Mouse (Mus musculus) neural tube, embryonic 15.5 days (tissue): ENCODE results near the gene Fam213a. TPM values are rescaled to one million over a fixed set of nuclear protein-coding genes. Genes with fewer than 3 reads are reported as not detected.

ENCODE experiments used
- ATAC-seq: fragments of 200-750 bp; cut with Nextera tagmentation; 2 replicates; pipeline ENCODE4 v1.8.0; 2017; ENCODE audit warnings: mild to moderate bottlenecking, moderate TSS enrichment, moderate library complexity; ENCODE audit not compliant: low FRiP score
- H3K27ac ChIP-seq: fragments of 300-500 bp; sonication (generic); replicated peaks from 2 replicates; pipeline ENCODE4 v1.5.1; 2015; ENCODE audit warnings: mild to moderate bottlenecking, inconsistent platforms
- H3K27me3 ChIP-seq: fragments of 300-500 bp; sonication (generic); replicated peaks from 2 replicates; pipeline ENCODE4 v1.6.1; 2015; ENCODE audit warnings: inconsistent platforms
- H3K36me3 ChIP-seq: fragments of 300-500 bp; sonication (generic); 2 replicates; pipeline ENCODE4 v1.6.1; 2015; ENCODE audit warnings: inconsistent platforms
- H3K4me1 ChIP-seq: fragments of 300-500 bp; sonication (generic); 2 replicates; pipeline ENCODE4 v1.6.1; 2015; ENCODE audit warnings: inconsistent platforms
- H3K4me2 ChIP-seq: fragments of 300-500 bp; sonication (generic); 2 replicates; pipeline ENCODE4 v1.6.1; 2015; ENCODE audit warnings: inconsistent platforms, mild to moderate bottlenecking, moderate library complexity
- H3K4me3 ChIP-seq: fragments of 300-500 bp; sonication (generic); replicated peaks from 2 replicates; pipeline ENCODE4 v1.5.1; 2015; ENCODE audit warnings: mild to moderate bottlenecking, inconsistent platforms
- H3K9ac ChIP-seq: fragments of 300-500 bp; sonication (generic); replicated peaks from 2 replicates; pipeline ENCODE4 v1.6.1; 2015; ENCODE audit warnings: mild to moderate bottlenecking, inconsistent platforms
- H3K9me3 ChIP-seq: fragments of 300-500 bp; sonication (generic); replicated peaks from 2 replicates; pipeline ENCODE4 v1.6.1; 2016; ENCODE audit warnings: inconsistent platforms
- WGBS: fragments of 180-500 bp; shearing (Covaris S2); methylation state at CpG from one replicate; pipeline ENCODE4 v1.1.7; 2015; ENCODE audit warnings: mixed read lengths; 5-methylcytosine and 5-hydroxymethylcytosine counted together
- polyA plus RNA-seq: library from polyadenylated mRNA; unstranded; fragments of >200 nt; fragmentation: Nextera tagmentation; extraction: Ambion mirVana; gene quantifications from 2 replicates; pipeline ENCODE4 v1.2.1, GENCODE M21; 2015

Fam213a gene
- polyA plus RNA-seq, 1 experiment from 2014 or later, result 96.7 TPM

DNA sequence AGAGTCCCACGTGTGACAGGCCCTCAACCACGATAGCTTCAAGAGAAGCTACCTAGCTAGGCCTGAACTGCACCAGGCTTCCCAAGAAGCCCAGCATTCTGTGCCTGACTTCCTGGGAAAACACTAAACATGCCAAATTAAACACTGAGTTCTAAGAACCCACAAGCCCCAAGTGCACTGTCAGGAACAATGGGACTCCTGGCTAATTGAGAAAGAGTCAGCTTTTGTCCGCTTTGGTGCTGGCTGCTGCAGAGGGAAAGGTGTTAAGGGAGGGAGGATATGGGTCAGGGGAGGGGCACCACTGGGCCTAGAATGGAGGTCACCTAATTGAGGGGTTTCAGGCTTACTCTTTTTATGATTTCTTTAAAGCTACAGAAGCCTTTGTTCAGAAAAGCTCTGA, 64.5 kb downstream of the Fam213a start:
- peaks cover 31% of the 10 kb centered on the region for H3K4me1 ChIP-seq
- WGBS, result 26% methylated on average over 3 of the region's 3 CpGs
- no peaks in the 10 kb centered on the region for H3K27me3 ChIP-seq
- no peaks in the 10 kb centered on the region for H3K36me3 ChIP-seq
- H3K9ac ChIP-seq, result no peak overlapping the region
- no peak overlapping the region for H3K27ac ChIP-seq
- no peak overlapping the region for H3K4me3 ChIP-seq
- H3K9me3 ChIP-seq, result no peaks in the 10 kb centered on the region
- no peak overlapping the region for H3K4me2 ChIP-seq
- no peak for ATAC-seq

DNA sequence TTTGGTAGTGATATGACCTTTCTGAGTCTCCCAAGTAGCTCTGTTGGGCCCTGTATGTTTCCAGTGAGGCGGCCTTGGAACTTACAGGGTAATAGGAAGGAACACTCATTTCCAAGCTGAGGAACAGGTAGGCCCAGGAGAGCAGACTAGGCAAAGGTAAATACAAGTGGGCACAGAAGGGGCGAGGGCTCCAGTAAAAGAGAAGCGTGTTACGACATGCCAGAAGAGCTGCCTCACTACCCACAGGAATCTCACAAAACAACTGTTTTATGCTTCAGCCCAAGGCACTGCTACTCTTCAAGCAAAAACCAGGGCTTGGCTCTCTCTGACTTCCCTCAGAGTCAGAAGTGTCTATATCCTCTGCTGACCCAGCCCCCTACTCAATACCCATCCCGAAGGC, 65.1 kb downstream of the Fam213a start:
- ATAC-seq, result no peak
- no peak overlapping the region for H3K4me3 ChIP-seq
- no peaks in the 10 kb centered on the region for H3K27me3 ChIP-seq
- H3K4me1 ChIP-seq, result peaks cover 30% of the 10 kb centered on the region
- WGBS, result 82% methylated on average over 5 of the region's 5 CpGs
- H3K36me3 ChIP-seq, result no peaks in the 10 kb centered on the region
- H3K9me3 ChIP-seq, result no peaks in the 10 kb centered on the region
- no peak overlapping the region for H3K4me2 ChIP-seq
- no peak overlapping the region for H3K27ac ChIP-seq
- no peak overlapping the region for H3K9ac ChIP-seq

DNA sequence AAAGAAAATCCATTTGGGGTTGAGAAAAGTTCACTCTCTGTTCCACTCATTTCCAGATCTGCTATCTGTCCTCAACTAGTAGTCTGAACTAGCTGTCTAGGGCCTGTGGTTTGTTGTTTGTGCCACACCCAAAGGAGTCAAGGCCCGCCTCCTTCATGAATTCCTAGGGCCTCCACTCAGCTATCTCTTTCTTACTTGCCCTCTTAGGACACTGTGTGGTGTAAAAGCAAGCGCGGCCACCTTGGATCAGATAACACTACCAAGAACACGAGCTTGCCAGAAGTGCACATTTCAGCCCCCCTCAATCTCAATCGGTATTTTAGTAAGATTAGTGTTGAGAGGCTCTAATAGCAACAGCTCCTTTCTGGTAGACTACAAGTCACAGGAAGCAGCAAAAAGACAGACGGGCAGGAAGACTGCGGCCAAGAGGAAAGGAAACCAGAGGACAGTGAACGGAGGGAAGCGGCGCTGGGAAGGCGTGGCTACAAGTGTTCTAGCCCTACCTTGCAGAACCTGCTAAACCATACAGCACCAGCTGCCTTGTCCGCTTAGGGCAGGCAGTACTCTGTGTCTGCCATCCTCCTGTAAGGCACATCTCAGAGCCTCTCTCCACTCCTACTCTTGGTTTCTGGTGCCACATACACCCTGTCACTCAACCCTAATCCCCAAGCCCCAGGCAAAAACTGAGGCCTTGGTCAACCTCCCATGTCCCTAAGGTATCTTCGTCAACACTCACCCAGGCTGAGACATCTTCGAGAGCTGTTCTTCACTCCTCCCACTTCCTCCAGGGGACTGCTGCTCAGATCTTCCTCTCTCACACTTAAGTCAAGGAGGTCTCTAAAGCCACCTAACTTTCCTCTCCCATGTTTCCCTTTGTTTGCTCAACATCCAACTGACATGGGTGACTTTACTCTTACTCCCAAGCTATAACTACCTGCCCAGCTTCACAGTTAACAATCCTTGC, 65.9 kb downstream of the Fam213a start:
- Histone ChIP-seq H3K27me3 (no peaks in the 10 kb centered on the region), H3K4me1 (peaks cover 23% of the 10 kb centered on the region), H3K4me3 (no peak overlapping the region), H3K4me2 (no peak overlapping the region), H3K9me3 (no peaks in the 10 kb centered on the region), H3K27ac (no peak overlapping the region), H3K36me3 (no peaks in the 10 kb centered on the region), H3K9ac (no peak overlapping the region)
- no peak for ATAC-seq
- 91% methylated on average over 14 of the region's 14 CpGs for WGBS

DNA sequence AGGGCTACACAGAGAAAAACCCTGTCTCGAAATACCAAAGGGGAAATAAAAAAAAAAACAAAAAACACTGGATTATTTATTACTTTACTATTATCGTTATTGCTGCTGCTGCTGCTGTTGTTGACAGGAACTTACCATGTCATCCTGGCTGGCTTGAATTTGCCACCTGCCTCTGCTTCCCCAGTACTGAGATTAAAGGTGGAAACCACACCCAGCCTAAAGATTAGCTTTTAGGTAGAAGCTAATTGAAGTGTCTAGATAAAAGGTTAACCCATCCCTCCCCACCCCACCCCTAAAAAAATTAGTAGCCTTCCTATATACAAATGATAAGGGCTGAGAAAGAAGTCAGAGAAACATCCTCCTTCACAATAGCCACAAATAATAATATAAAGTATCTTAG, 69.8 kb downstream of the Fam213a start:
- Histone ChIP-seq H3K27ac (no peak overlapping the region), H3K36me3 (no peaks in the 10 kb centered on the region), H3K9ac (no peak overlapping the region), H3K4me1 (peaks cover 6% of the 10 kb centered on the region), H3K9me3 (no peaks in the 10 kb centered on the region), H3K27me3 (no peaks in the 10 kb centered on the region), H3K4me2 (no peak overlapping the region), H3K4me3 (no peak overlapping the region)
- no peak for ATAC-seq
- WGBS, result 96% methylated on average over 2 of the region's 2 CpGs

Other genes with a start within 250 kb of the Fam213a start
- 0.69 and 6.5 TPM in 2 replicates for gene Sh2d4b, start 120.5 kb downstream of the Fam213a start, polyA plus RNA-seq
- gene Tspan14, start 47.0 kb downstream of the Fam213a start, polyA plus RNA-seq, result 45.5 and 53.0 TPM in 2 replicates
- 0.32 and 0.38 TPM in 2 replicates for gene Dydc2, start 55.4 kb upstream of the Fam213a start, polyA plus RNA-seq
- gene Dydc1, start 59.1 kb upstream of the Fam213a start, polyA plus RNA-seq, result 0.18 TPM in 1 of 2 replicates, not detected in the other
- 0.09 TPM in 1 of 2 replicates, not detected in the other for gene Mat1a, start 91.2 kb upstream of the Fam213a start, polyA plus RNA-seq
- gene Sftpa1, start 118.0 kb upstream of the Fam213a start, polyA plus RNA-seq, result not detected in 2 replicates
- not detected in 2 replicates for gene Mbl1, start 137.7 kb upstream of the Fam213a start, polyA plus RNA-seq
- gene Sftpd, start 171.4 kb upstream of the Fam213a start, polyA plus RNA-seq, result not detected in 2 replicates